Mouse (Mus musculus): ENCODE measurements around the gene Tbx3.

GRCm38 (mm10) chr5:119720471-119721265, 50.2 kb downstream of the Tbx3 start:
- TF ChIP-seq CTCF (IDR thresholded peaks at IDR 0.05; ENCODE audit: low read depth) (no peak), EP300 (IDR thresholded peaks at IDR 0.05; ENCODE audit: low read depth) (no peak)

All from liver, embryonic 14.5 days (tissue).